Mouse (Mus musculus): ENCODE measurements around the gene Calml4.

GRCm38 (mm10) chr9:62857216-62857615, 664 bp upstream of the Calml4 start:
- TF ChIP-seq SIN3A (IDR thresholded peaks at IDR 0.05; ENCODE audit: low read length), result no peak
- TF ChIP-seq NELFE (IDR thresholded peaks at IDR 0.05; ENCODE audit: low read depth, low read length), result no peak
- no peak for TF ChIP-seq TAL1 (IDR thresholded peaks at IDR 0.05; ENCODE audit: low read length)
- TF ChIP-seq GABPA (IDR thresholded peaks at IDR 0.05; ENCODE audit: low read depth, low read length), result no peak
- TF ChIP-seq CTCF (IDR thresholded peaks at IDR 0.05 in 2 of 3, conservative IDR thresholded peaks at IDR 0.05 in 1 of 3; ENCODE audit: control insufficient read depth in 1 of 3, insufficient read depth in 1 of 3, low read depth in 2 of 3, low read length in 3 of 3, poor library complexity in 1 of 3, severe bottlenecking in 1 of 3), result no peak
- no peak for TF ChIP-seq ZNF384 (IDR thresholded peaks at IDR 0.05; ENCODE audit: low read depth, low read length)
- TF ChIP-seq EP300 (IDR thresholded peaks at IDR 0.05; ENCODE audit: low read depth in 1 of 2, low read length in 2 of 2), result no peak
- TF ChIP-seq ZC3H11A (IDR thresholded peaks at IDR 0.05; ENCODE audit: low read depth, low read length), result no peak
- TF ChIP-seq JUND (IDR thresholded peaks at IDR 0.05; ENCODE audit: low read depth, low read length), result no peak
- TF ChIP-seq USF2 (IDR thresholded peaks at IDR 0.05; ENCODE audit: borderline replicate concordance in 1 of 2, insufficient read depth in 1 of 2, low read depth in 1 of 2, low read length in 2 of 2), result no peak
- TF ChIP-seq ETS1 (IDR thresholded peaks at IDR 0.05; ENCODE audit: low read depth, low read length), result no peak
- TF ChIP-seq POLR2A (IDR thresholded peaks at IDR 0.05; ENCODE audit: control insufficient read depth in 1 of 2, insufficient read depth in 1 of 2, low read depth in 1 of 2, low read length in 2 of 2, poor library complexity in 1 of 2), result no peak

All from MEL (cell line).